Mouse (Mus musculus): ENCODE results near the gene Hhatl.

Gene Hhatl

DNA sequence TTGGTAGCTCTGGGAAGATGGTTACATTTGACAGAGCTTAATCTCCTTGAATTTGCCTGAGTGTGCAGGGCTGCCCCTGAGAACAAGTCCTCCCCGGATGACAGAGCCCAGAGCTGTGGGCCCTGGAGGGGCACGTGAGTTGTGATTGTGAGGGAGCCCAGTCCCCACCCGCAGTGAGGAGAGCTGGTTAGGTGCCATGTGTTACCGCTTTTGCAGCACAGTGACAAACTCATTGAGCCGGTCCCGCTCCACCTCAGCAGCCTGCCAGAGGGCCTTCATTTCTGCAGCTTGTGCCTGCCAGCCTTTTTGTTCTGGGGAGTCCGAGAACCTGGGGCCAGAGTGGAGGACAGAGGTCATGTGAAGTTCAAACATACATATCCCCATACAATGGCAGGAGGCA, 15.6 kb upstream of the Hhatl start:
- in situ Hi-C loops (cut with MboI, MseI): no loop called here

DNA sequence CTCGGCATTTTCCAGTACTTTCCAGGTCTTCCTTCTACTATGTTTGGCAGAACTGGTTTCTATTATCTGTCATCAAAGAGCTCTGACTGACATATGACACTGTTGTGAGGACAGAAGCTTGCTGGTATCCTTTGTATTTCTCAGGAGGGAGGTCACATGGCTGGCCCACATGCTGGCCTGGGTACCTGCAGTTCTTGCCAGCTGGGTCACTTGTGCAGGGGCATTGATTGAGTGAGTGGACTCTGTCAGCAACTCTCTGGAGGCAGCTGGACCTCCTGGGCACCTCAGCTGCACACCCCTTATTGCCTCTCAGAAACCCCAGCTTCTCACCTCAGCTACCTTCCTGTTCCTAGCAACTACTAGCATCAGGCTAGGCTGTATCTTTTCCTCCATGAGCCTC, 15.2 kb upstream of the Hhatl start:
- in situ Hi-C loops (cut with MboI, MseI): no loop called here

DNA sequence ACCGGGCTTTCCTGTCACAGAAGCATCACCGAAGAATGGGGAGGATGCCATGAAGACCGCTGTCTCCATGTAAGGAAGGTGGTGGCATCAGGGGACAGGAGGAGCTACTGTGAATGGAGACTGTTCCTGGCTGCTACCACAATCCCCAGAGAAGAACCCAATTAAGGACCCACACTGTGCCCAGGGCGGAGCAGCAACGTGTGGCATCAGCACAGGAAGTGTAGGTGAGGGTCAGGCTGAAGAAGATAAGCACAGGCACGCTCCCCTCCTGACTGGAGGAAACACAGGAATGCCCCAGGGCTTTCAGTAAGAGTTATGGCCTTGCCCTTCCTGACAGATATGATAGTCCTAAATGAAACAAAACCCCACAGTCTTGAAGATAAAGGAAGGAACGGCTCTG, 10.4 kb upstream of the Hhatl start:
- in situ Hi-C loops (cut with MboI, MseI): no loop called here

DNA sequence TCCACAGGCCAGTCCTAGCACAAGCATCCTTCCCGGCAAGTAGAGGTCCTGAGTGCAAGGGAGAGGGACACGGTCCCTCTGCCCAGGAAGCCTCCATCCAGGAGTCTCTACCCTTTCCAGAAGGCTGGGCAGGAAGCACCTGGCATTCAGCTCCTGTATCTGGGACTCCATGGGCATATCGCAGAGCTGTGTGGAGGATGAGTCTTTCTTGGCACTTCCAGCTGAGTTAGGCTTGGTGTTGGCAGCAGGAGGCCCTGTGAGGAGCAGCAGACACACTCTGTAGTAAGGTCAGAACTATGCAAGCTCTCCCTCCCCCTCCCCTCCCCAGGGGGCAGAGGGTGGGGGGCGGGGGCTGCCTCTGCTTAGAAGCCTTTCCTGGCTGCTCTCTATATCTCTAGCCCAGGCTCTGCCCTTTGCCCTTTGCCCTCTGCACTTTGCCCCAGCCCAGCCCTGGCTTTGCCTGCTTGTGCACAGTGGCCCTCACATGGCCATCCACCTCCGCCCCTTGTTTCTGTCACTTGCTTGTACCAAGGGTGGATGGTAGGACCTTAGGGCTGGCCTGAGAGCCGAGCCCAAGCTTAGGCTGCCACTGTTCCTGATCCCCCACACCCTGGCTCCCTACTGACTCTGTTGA, 6.7 kb upstream of the Hhatl start:
- in situ Hi-C loops (cut with MboI, MseI): loop anchor here in 1 of 2 experiments (25.0 kb wide), 1 partner anchor 813 kb away; no protein-coding TSS in a partner anchor

DNA sequence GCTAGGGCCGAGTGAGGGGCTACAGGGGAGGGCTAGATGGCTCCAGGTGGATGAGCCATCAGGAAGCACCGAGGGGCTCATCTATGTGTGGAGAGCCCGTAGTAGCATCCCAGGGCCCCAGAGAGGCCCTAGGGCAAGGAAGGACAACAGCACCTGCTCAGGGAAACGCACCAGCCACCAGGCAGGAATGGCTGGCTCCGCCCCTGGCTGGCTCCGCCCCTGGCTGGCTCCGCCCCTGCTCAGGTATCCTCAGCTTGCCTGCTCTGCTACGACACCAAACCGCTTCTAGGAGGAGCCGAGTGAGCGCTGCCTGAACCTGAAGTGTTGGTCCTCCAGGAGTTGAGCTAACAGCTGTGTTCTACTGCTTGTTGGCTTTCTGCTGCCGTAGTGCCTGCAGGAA, 5.4 kb upstream of the Hhatl start:
- in situ Hi-C loops (cut with MboI, MseI): loop anchor here in 1 of 2 experiments (25.0 kb wide), 1 partner anchor 815 kb away; no protein-coding TSS in a partner anchor

DNA sequence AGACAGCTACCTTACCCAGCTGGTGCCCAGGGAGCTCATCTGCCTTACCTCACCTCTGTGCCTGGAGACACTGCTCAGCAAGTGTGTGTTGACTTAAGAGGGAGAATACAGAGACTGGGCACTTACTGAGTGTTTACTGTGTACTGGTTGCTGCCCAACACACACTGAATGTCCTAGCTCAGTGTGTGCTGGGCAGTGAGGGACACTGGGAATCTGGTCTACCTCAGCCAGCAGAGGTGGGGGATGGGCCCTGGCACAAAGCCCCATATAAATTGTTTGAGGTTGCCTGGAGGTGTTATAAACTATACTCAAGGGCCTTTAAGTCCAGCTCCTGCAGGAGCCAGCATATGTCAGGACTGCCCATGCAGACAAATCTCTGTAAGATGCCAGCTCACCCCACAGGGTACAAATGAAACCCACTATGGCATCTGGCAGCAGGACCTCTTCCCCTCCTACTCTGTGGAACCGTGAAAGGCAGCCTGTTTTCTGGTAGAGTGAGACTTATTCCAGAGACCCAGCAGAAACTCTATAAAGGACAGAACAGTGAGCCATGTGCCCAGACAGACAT, 2.7 kb upstream of the Hhatl start:
- in situ Hi-C loops (cut with MboI, MseI): loop anchor here in 1 of 2 experiments (25.0 kb wide), 1 partner anchor 817 kb away; no protein-coding TSS in a partner anchor

DNA sequence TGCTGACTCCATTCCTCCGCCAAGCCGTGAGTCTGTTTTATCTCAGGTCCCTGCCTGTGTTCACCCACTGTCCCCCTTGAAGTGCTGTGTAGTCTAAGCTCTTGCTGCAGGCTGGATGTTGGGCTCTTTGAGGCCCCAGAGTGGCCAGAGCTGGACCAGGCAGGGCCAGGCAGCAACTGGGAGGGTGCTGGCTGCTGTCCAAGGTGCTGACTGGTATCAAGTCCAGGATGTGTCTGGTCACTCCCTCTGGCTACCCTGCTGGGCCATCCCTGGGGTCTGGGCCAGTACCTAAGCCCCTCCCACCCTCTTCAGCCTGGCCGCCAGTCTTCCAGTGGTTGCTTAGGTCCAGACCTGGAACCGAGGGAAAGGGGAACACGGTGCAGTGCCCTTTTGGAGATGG, 1.1 kb downstream of the Hhatl start:
- in situ Hi-C loops (cut with MboI, MseI): loop anchor here in 1 of 2 experiments (25.0 kb wide), 1 partner anchor 821 kb away; no protein-coding TSS in a partner anchor

DNA sequence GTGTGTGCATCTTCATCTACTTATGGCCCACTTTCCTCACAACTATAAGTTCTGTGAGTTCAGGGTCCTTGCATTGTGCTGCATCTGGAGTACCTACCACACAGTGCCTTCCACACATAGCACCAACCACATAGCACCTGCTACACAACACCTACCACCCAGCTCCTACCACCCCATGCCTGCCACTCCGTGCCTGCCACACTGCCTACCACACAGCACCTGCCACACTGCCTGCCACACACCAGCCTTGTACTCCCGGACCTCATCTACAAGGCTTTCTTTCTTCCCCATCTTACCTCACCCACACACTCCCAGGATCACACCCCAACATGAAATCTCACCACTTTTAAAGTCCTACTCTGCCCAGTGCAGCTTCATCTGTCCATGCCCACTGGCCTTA, 5.9 kb downstream of the Hhatl start:
- in situ Hi-C loops (cut with MboI, MseI): loop anchor here in 1 of 2 experiments (25.0 kb wide), 1 partner anchor 826 kb away; no protein-coding TSS in a partner anchor

DNA sequence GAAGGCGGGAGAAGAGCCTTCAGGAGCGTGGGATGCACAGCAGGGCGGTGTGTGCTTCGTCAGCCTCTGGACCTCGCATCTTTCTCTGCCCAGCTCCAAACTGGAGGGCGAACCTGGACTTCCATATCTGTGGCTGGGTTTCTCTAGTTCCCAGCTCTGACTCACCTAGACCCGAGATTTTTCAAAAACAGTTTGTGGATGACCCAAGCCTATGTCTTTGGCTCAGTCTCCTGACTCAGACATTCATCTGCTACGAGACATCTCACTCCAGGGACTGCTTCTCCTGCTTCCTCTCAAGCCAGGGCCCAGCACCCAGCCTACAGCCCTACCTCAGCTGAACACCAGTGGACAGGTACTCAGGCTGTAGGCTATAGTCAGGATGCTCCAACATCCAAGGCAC, 7.0 kb downstream of the Hhatl start:
- in situ Hi-C loops (cut with MboI, MseI): loop anchor here in 1 of 2 experiments (25.0 kb wide), 1 partner anchor 827 kb away; no protein-coding TSS in a partner anchor

DNA sequence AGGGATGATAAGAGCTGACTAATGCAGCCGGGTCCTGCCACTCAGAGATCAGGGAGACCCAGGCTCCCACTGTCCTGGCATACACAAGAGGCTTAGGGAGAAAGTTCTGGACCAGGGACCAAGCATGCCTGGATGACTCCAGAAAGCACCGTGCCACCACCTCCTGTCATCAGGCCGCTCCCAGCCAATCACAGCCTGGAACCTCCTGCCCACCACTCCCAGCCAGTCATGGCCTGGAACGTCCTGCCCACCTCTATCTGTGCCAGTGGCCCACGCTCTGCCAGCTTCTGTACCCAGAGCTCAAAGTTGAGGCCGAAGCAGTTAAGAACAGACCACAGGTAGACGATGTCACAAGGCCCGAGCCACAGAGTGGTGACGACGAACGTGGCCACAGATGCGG, 7.5 kb downstream of the Hhatl start:
- in situ Hi-C loops (cut with MboI, MseI): loop anchor here in 1 of 2 experiments (5.0 to 25.0 kb wide), 2 partner anchors 38 to 828 kb away; no protein-coding TSS in a partner anchor

DNA sequence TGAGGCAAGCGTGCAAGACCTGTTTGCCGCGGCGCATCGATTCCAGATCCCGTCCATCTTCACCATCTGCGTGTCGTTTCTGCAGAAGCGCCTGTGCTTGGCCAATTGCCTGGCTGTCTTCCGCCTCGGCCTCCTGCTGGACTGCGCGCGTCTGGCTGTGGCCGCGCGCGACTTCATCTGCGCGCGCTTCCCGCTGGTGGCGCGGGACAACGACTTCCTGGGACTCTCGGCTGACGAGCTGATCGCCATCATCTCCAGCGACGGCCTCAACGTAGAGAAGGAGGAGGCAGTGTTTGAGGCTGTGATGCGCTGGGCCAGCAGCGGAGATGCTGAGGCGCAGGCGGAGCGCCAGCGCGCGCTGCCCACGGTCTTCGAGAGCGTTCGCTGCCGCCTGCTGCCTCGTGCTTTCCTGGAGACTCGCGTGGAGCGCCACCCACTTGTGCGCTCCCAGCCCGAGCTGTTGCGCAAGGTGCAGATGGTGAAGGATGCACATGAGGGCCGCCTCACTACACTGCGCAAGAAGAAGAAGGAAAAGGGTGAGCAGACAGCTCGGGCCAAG, 14.2 kb downstream of the Hhatl start:
- in situ Hi-C loops (cut with MboI, MseI): loop anchor here in 1 of 2 experiments (25.0 kb wide), 1 partner anchor 834 kb away; no protein-coding TSS in a partner anchor

DNA sequence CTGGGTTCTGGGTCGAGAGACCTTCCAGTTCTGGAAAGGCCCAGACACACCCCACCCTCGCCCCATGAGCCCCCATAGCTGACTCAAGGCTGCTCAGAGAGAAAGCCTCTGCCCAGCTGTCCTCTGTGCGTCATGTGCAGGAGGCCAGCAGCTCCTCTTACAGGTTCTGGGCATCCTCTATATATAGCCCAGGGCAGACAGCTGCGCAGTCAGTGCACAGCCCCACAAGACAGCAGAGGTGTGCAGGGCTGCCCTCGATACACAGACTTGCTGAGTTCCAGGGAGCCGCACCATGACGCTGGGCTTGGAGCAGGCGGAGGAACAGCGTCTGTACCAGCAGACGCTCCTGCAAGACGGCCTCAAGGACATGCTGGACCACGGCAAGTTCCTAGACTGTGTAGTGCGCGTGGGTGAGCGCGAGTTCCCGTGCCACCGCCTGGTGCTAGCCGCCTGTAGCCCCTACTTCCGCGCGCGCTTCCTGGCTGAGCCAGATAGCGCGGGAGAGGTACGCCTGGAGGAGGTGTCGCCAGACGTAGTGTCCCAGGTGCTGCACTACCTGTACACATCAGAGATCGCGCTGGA, 14.7 kb downstream of the Hhatl start, which contains the start of gene Klhl40:
Gene Klhl40, plus strand, starts transcription at position 124 of the 582 bp plus-strand sequence.
- in situ Hi-C loops (cut with MboI, MseI): loop anchor here in 1 of 2 experiments (25.0 kb wide), 1 partner anchor 835 kb away; no protein-coding TSS in a partner anchor

DNA sequence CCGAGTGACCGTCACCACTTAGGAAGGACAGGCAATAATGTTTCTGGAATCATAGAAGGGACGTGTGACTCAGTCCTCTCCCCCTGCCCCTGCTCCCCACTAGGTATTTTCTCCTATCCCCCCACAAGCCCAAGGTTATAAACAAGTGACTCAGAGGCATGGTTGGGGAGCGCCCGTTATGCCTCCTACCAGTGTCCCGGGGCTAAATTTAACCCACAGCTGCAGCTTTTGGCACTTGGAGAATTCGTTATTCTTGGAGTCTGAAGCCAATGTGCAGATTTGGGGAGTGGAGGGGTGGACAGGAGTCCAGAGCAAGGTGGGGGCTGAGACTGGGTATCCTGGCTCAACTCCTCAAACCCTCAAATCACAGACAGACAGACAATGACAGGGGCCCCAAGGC, 15.8 kb downstream of the Hhatl start:
- in situ Hi-C loops (cut with MboI, MseI): loop anchor here in 1 of 2 experiments (25.0 kb wide), 1 partner anchor 836 kb away; no protein-coding TSS in a partner anchor

DNA sequence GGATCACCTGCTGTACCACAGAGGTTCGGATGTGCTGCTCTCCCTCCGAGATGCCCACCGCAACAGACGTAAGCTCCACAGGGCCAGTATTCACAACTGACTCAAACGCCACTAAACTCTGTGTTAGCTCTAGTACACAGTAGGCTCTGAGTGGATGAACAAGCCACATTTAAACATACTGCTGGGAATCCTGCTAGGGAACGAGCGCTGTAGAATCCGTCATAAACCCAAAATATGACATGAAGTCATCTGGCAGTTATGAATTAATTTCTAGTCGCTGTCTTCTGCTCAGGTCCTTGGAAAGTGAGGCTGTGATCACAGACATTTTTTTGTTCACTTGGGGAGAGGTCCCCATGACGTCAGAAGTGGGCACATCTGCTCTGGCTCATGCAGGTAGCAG, 16.4 kb downstream of the Hhatl start:
- in situ Hi-C loops (cut with MboI, MseI): loop anchor here in 1 of 2 experiments (25.0 kb wide), 1 partner anchor 836 kb away; no protein-coding TSS in a partner anchor

DNA sequence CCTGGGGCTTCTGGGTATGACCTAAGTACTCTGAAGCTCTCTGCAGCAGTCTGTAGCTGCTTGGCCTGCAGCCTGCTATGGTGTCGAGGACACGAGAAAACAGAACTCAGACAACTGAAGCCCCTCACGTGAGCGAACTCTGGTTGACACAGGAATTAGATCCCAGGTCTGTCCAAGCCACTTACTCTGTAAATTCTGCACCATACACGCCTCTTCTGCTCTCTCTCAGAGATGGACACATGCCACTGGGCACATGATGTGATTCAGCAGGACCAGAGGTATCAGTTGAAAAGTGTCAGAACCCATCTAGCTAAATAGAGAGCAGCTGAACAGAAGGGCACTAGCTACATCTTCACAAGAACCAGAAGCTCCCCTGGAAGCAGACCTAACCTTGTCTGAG, 19.9 kb downstream of the Hhatl start:
- in situ Hi-C loops (cut with MboI, MseI): no loop called here

DNA sequence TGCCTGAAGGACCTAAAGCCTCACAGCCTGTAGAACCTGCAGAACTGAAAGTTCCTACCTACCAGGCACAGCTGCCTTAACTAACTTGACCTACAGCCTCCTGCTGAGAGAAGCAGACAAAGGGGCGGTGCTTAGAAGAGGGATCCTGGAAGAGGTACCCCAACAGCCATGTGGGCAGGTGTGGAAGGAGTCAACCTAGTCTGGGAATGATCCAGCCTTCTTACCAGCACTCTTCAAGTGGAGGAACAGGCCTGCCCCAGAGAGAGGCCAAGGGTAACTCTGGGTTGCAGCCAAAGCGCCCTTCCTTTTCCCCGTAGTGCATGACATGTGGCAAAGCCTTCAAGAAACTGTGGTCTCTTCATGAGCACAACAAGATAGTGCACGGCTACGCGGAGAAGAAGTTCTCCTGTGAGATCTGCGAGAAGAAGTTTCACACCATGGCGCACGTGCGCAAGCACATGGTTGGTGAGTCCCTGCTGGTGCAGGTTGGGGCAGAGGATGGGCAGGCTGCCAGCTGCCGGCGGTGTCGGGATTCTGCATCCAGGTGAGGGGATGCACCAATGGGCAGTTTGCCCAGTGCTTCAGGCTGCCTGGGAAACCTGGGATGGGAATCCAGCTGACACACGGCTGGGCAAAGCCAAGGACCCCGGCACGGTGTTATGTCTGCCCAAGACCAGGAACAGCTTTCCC, 27.0 kb downstream of the Hhatl start:
- in situ Hi-C loops (cut with MboI, MseI): no loop called here

DNA sequence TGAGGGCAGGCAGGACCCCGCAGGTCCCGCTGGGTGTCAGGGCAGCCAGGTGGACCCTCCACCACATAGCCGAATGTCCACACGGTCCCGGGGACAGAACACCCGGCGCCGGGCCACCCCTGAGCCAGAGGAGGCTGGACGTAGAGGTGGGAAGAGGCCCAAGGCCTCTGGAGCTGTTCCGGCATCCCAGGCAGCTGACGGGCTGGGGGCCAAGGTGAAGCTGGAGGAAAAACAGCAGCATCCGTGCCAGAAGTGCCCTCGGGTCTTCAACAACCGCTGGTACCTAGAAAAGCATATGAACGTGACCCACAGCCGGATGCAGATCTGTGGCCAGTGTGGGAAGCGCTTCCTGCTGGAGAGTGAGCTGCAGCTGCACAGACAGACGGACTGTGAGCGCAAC, 28.6 kb downstream of the Hhatl start:
- in situ Hi-C loops (cut with MboI, MseI): no loop called here

DNA sequence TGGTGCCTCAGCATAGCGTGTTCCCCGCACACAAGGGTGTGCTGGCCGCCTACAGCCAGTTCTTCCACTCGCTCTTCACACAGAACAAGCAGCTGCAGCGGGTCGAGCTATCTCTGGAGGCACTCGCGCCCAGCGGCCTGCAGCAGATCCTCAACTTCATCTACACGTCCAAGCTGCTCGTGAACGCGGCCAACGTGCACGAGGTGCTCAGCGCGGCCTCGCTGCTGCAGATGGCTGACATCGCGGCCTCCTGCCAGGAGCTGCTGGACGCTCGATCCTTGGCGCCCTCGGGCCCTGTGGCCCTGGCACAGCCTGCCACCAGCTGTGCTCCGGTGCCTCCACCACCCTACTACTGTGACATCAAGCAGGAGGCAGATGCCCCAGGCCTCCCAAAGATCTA, 29.5 kb downstream of the Hhatl start:
- in situ Hi-C loops (cut with MboI, MseI): no loop called here

DNA sequence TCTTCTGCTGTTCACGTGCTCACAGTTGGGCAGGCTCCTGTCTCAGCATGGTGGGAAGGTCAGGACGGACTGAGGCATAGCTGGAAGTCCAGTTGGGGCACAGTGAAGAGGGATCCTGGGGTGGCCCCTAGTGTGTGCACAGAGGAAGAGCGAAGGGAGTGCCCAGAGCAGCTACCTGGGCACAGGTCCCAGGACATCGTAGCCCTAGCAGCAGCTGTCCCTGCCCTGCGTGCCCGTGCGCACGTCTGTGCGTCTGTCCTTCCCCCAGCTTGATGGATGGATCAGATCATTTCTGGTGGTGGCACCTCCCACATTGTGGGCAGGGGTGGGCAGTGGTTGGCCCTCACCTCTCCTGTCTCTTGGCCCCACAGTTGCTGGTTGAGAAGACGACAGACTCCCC, 30.1 kb downstream of the Hhatl start:
- in situ Hi-C loops (cut with MboI, MseI): no loop called here

DNA sequence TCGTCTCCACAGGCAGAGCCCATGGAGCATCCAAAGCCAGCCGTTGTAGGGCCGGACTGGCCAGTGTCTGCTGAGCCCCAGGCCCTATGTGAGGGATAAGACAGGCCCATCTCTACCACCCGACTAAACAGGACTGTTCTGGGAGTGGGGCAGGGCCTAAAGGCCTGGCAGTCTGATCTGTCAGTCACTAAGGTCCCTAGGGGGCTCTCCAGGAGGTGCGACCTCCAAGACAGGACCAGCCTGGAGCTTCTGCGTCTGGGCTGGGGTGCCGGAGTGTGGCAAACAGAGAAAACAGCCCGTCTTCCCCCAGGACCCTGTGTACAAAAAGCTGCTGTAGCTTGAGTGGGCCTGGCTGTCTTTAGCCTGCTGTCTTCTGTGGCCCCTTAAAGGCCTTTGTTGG, 30.5 kb downstream of the Hhatl start:
- in situ Hi-C loops (cut with MboI, MseI): no loop called here

DNA sequence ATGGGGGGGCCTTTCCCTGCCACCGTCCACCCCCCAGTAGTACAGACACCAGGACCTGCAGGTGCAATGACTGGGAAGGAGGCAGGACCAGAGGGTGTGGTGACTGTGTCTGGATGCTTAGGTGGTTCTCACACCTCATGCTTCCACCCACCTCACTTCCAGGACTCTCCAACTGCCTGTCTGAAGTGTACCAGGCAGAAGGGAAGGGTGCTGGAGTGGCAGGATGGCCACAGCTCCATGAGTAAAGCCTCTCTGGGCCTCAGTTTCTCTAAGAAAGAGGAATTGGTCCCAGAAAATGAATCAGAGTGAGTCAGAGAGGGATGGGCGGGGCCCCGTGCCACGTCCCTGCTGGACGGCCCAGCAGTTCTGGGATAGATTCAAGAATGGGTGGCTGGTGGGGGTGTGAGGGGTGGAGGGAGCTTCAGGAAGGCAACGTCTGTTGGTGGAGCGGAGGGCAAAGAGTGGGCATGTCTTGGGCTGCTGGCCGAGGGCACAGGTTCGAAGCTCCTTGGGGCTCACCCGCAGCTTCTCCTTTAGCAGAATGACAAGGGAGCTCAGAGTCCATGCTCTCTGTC, 31.1 kb downstream of the Hhatl start:
- in situ Hi-C loops (cut with MboI, MseI): no loop called here
